Comparison of ENCODE assay signal across 10 mouse cellular contexts in genomic region chr5:24600236-24600635, GRCm38 (mm10). TPM values are rescaled to one million over a fixed set of nuclear protein-coding genes. Genes with fewer than 3 reads are reported as not detected.
DNase-seq lines count a peak whose midpoint lies in the region; ATAC-seq and TF ChIP-seq lines count a peak whose summit lies in the region.
"Had no signal": no experiment of that assay in that cellular context is flagged by ENCODE, and none has a peak within 500 bp of the region (broad histone marks: within the 10 kb centered on the region; RNA-seq: fewer than 3 reads in every experiment).

No protein-coding gene starts in this region.

- TF ChIP-seq POLR2A in lung, adult 2 months (IDR thresholded peaks at IDR 0.05; ENCODE audit: borderline replicate concordance, extremely low read depth, low read depth, low read length), result no peak

- 71% methylated on average over 2 of the region's 2 CpGs for WGBS in lung, embryonic 15.5 days
- WGBS in lung, adult 2 months, result 85% methylated on average over 2 of the region's 2 CpGs
- 63% methylated on average over 2 of the region's 2 CpGs for WGBS in limb, embryonic 12.5 days
- WGBS in stomach, embryonic 15.5 days, result 69% methylated on average over 2 of the region's 2 CpGs

- no peaks in the 10 kb centered on the region for H3K9me3 ChIP-seq in lung, embryonic 15.5 days
- no peaks in the 10 kb centered on the region for H3K9me3 ChIP-seq in limb, embryonic 12.5 days
- H3K9me3 ChIP-seq in stomach, embryonic 15.5 days, result no peaks in the 10 kb centered on the region

- peak overlapping the region; percentile 76; the same call in 1 of the 2 replicates for H3K4me3 ChIP-seq in lung, embryonic 15.5 days
- no peak overlapping the region for H3K4me3 ChIP-seq in lung, adult 2 months (replicated peaks; ENCODE audit: extremely low read depth, low read depth, low read length)
- peak overlapping the region; percentile 74 for H3K4me3 ChIP-seq in limb, embryonic 12.5 days (replicated peaks)
- H3K4me3 ChIP-seq in stomach, embryonic 15.5 days (replicated peaks), result no peak overlapping the region; the same call in 1 of the 2 replicates

- H3K36me3 ChIP-seq in lung, embryonic 15.5 days, result 0 out of 2 replicates have a peak, but pooled peaks cover 7% of the 10 kb centered on the region
- peaks cover 12% of the 10 kb centered on the region for H3K36me3 ChIP-seq in limb, embryonic 12.5 days
- H3K36me3 ChIP-seq in stomach, embryonic 15.5 days, result no peaks in the 10 kb centered on the region

- peak overlapping the region; percentile 87 for H3K4me2 ChIP-seq in lung, embryonic 15.5 days
- peak overlapping the region; percentile 90 for H3K4me2 ChIP-seq in limb, embryonic 12.5 days
- peak overlapping the region; percentile 91; the same call in 1 of the 2 replicates for H3K4me2 ChIP-seq in stomach, embryonic 15.5 days

- DNase-seq in lung, adult 2 months, result no peak
- peak; percentile 91 for DNase-seq in gastrocnemius, adult 18-20 months (ENCODE audit: low spot score)
- no peak for DNase-seq in urinary bladder, postnatal 25 days (ENCODE audit: low spot score)
- DNase-seq in cerebellum, adult 9-10 months, result no peak
- DNase-seq in layer of hippocampus, adult 9-11 months, result no peak
- DNase-seq: kidney, postnatal 4 days; right cerebral cortex, adult 18-20 months had no signal

- no peak overlapping the region for H3K27ac ChIP-seq in lung, embryonic 15.5 days
- H3K27ac ChIP-seq in limb, embryonic 12.5 days, result peak overlapping the region; percentile 100; the same call in 1 of the 2 replicates
- no peak overlapping the region for H3K27ac ChIP-seq in stomach, embryonic 15.5 days

- ATAC-seq in lung, embryonic 15.5 days (ENCODE audit: borderline replicate concordance, extremely low read depth, low FRiP score, low TSS enrichment), result no peak
- no peak for ATAC-seq in limb, embryonic 12.5 days (ENCODE audit: insufficient number of reproducible peaks, insufficient read depth, low FRiP score, low TSS enrichment, low read depth)
- no peak for ATAC-seq in stomach, embryonic 15.5 days (ENCODE audit: insufficient read depth, low FRiP score, low read depth)

- TF ChIP-seq CTCF in lung, adult 2 months (IDR thresholded peaks at IDR 0.05; ENCODE audit: insufficient read depth, low read length), result no peak

- H3K4me1 ChIP-seq in lung, embryonic 15.5 days, result peaks cover 63% of the 10 kb centered on the region
- H3K4me1 ChIP-seq in lung, adult 2 months (ENCODE audit: control insufficient read depth, insufficient read depth, low read length), result peaks cover 25% of the 10 kb centered on the region
- H3K4me1 ChIP-seq in limb, embryonic 12.5 days (replicated peaks), result peaks cover 75% of the 10 kb centered on the region
- peaks cover 54% of the 10 kb centered on the region for H3K4me1 ChIP-seq in stomach, embryonic 15.5 days

- no peak overlapping the region for H3K9ac ChIP-seq in lung, embryonic 15.5 days
- H3K9ac ChIP-seq in limb, embryonic 12.5 days (replicated peaks), result no peak overlapping the region
- H3K9ac ChIP-seq in stomach, embryonic 15.5 days, result no peak overlapping the region

- peaks cover 11% of the 10 kb centered on the region; the same call in 1 of the 2 replicates for H3K27me3 ChIP-seq in lung, embryonic 15.5 days
- H3K27me3 ChIP-seq in limb, embryonic 12.5 days, result peaks cover 23% of the 10 kb centered on the region
- H3K27me3 ChIP-seq in stomach, embryonic 15.5 days (replicated peaks), result no peaks in the 10 kb centered on the region

RNA-seq across cellular contexts. Expression of gene Chpf2, which starts 13.7 kb away (rescaled TPM):
- polyA plus RNA-seq in lung, embryonic 15.5 days (2015; fragmentation: Nextera tagmentation; extraction: Ambion mirVana), result 21.7 and 21.8 TPM in 2 replicates
- polyA plus RNA-seq in lung, adult 2 months (2012; rRNA removed), result 39.3 and 47.2 TPM in 2 replicates
- 10 to 100 TPM in 1 of 2 experiments, 1 to 10 TPM in 1; 8.9 to 10.3 TPM for total RNA-seq in gastrocnemius, adult 18-20 months (2021)
- polyA plus RNA-seq in limb, embryonic 12.5 days (2016; fragmentation: Nextera tagmentation; extraction: Ambion mirVana), result 20.1 and 24.0 TPM in 2 replicates
- 18.6 and 21.2 TPM in 2 replicates for polyA plus RNA-seq in stomach, embryonic 15.5 days (2015; fragmentation: Nextera tagmentation; extraction: Ambion mirVana)

RNA-seq across cellular contexts. Expression of gene Abcf2, which starts 23.0 kb away (rescaled TPM):
- polyA plus RNA-seq in lung, embryonic 15.5 days (2015; fragmentation: Nextera tagmentation; extraction: Ambion mirVana), result 108 and 110 TPM in 2 replicates
- polyA plus RNA-seq in lung, adult 2 months (2012; rRNA removed), result 43.6 and 48.7 TPM in 2 replicates
- total RNA-seq in gastrocnemius, adult 18-20 months (2021), result 100 to 1,000 TPM; 108 to 112 TPM
- polyA plus RNA-seq in limb, embryonic 12.5 days (2016; fragmentation: Nextera tagmentation; extraction: Ambion mirVana), result 131 and 134 TPM in 2 replicates
- 85.9 and 90.0 TPM in 2 replicates for polyA plus RNA-seq in stomach, embryonic 15.5 days (2015; fragmentation: Nextera tagmentation; extraction: Ambion mirVana)

RNA-seq across cellular contexts. Expression of gene Smarcd3, which starts 24.0 kb away (rescaled TPM):
- 28.5 and 29.7 TPM in 2 replicates for polyA plus RNA-seq in lung, embryonic 15.5 days (2015; fragmentation: Nextera tagmentation; extraction: Ambion mirVana)
- 21.3 and 22.2 TPM in 2 replicates for polyA plus RNA-seq in lung, adult 2 months (2012; rRNA removed)
- 100 to 1,000 TPM; 199 to 207 TPM for total RNA-seq in gastrocnemius, adult 18-20 months (2021)
- polyA plus RNA-seq in limb, embryonic 12.5 days (2016; fragmentation: Nextera tagmentation; extraction: Ambion mirVana), result 68.5 and 72.6 TPM in 2 replicates
- polyA plus RNA-seq in stomach, embryonic 15.5 days (2015; fragmentation: Nextera tagmentation; extraction: Ambion mirVana), result 22.2 and 25.1 TPM in 2 replicates

RNA-seq across cellular contexts. Expression of gene 4931409K22Rik, which starts 43.6 kb away (rescaled TPM):
- not detected in 2 replicates for polyA plus RNA-seq in lung, embryonic 15.5 days (2015; fragmentation: Nextera tagmentation; extraction: Ambion mirVana)
- not detected in 2 replicates for polyA plus RNA-seq in lung, adult 2 months (2012; rRNA removed)
- not detected for total RNA-seq in gastrocnemius, adult 18-20 months (2021)
- 0.06 and 0.19 TPM in 2 replicates for polyA plus RNA-seq in limb, embryonic 12.5 days (2016; fragmentation: Nextera tagmentation; extraction: Ambion mirVana)
- 0.14 and 0.24 TPM in 2 replicates for polyA plus RNA-seq in stomach, embryonic 15.5 days (2015; fragmentation: Nextera tagmentation; extraction: Ambion mirVana)

RNA-seq across cellular contexts. Expression of gene Asb10, which starts 59.5 kb away (rescaled TPM):
- polyA plus RNA-seq in lung, embryonic 15.5 days (2015; fragmentation: Nextera tagmentation; extraction: Ambion mirVana), result 0.36 and 0.59 TPM in 2 replicates
- 2.2 and 4.9 TPM in 2 replicates for polyA plus RNA-seq in lung, adult 2 months (2012; rRNA removed)
- 100 to 1,000 TPM; 101 to 107 TPM for total RNA-seq in gastrocnemius, adult 18-20 months (2021)
- polyA plus RNA-seq in limb, embryonic 12.5 days (2016; fragmentation: Nextera tagmentation; extraction: Ambion mirVana), result 0.72 and 1.1 TPM in 2 replicates
- 0.32 and 0.57 TPM in 2 replicates for polyA plus RNA-seq in stomach, embryonic 15.5 days (2015; fragmentation: Nextera tagmentation; extraction: Ambion mirVana)

Comparison
In these comparisons a context has a peak if more than half of its experiments do, and no peak if none do; other contexts are left out.
1. H3K4me3 ChIP-seq: peak in lung, embryonic 15.5 days (single experiment) and limb, embryonic 12.5 days (single experiment); none in lung, adult 2 months (single experiment) and stomach, embryonic 15.5 days (single experiment).
2. Peak in every context shown above with its lines, with median percentiles within 50 percentile points of each other: H3K4me2 ChIP-seq.